Mouse (Mus musculus): Measurements from ENCODE around the gene Defb39. TPM values are rescaled to one million over a fixed set of nuclear protein-coding genes. Genes with fewer than 3 reads are reported as not detected.

Defb39 gene
- total RNA-seq (2021): not detected

GRCm38 (mm10) chr8:19064710-19065109 is at the start of gene Defb39:
Defb39 (minus strand) TSS chr8:19064810.
- intact Hi-C loops (cut with DNase I): no loop called here

GRCm38 (mm10) chr8:19066013-19066412 is 1.4 kb upstream of the Defb39 start:
- DNase-seq (ENCODE audit: extremely low spot score in 1 of 2, low spot score in 2 of 2): no peak
- intact Hi-C loops (cut with DNase I): no loop called here

More at GRCm38 (mm10) chr8:19064710-19065109, at the start of gene Defb39:
- no peak for DNase-seq (ENCODE audit: extremely low spot score in 1 of 2, low spot score in 2 of 2)

DNA sequence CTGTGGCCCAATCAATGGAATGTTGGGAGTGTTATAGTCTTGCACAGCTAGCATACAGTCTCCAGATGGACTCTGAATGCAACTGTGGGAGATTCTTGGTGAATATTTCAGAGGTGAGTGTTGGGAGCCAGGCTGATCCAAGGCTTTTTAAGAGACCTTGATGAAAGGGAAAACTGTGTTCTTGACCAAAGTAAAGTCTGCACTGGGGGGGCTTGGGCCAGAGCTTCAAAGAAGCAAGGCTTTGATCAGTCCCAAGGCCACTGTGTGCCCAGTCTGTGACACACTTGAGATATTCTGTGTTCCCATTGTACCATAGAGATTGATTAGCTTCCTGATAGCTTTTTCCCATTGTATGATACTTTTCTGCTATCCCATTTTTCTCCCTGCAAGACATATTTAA is 1.7 kb downstream of the Defb39 start:
- no peak for DNase-seq (ENCODE audit: extremely low spot score in 1 of 2, low spot score in 2 of 2)
- intact Hi-C loops (cut with DNase I): no loop called here

DNA sequence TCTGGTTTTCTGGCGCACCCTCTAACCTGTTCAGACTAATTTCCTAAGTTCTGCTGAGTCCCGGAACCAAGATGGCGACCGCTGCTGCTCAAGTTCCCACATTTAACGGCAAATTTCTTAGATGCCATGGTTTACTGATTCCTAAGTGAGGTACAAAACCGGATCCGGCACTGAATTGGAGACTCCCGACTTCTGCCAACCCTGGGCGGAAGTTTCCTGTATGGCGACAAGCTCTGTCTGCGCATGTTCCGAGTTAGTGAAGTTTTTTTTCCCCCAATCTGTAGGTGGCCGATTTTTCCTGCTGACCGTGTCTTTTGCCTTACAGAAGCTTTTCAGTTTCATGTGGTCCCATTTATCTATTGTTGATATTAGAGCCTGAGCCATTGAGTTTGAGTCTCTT is 19.4 kb downstream of the Defb39 start:
- intact Hi-C loops (cut with DNase I): no loop called here
- DNase-seq (ENCODE audit: extremely low spot score in 1 of 2, low spot score in 2 of 2): no peak

DNA sequence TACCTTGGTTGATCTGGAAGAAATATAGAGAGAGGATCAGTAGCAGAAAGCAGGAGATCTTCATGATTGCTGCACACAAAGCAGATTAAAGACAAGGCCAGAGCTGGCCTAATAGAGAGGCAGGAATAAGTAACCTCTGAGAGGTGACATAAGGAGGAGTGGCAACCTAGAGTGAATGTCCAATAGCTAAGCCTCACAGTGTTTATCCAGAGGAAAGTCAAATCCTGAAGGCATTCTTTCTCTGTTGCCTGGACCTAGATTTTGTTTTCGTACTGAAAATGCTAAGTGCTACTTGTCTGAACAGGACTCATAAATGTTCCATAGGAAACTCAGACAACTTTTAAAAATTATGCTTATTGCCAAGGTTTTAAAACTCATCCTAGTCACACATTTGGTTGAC is 38.1 kb downstream of the Defb39 start, which contains the start of gene Defb38:
TSS of gene Defb38 (minus strand) at position 101 of the 400 bp plus-strand sequence.
- DNase-seq (ENCODE audit: extremely low spot score in 1 of 2, low spot score in 2 of 2): no peak
- intact Hi-C loops (cut with DNase I): no loop called here

Other genes with a start within 250 kb of the Defb39 start
- gene Defb40, start 86.6 kb downstream of the Defb39 start, total RNA-seq (2021): not detected
- not detected for gene Defb37, start 73.8 kb downstream of the Defb39 start, total RNA-seq (2021)
- not detected for gene Defb38, start 38.2 kb downstream of the Defb39 start, total RNA-seq (2021)
- not detected for gene Defb12, start 50.0 kb upstream of the Defb39 start, total RNA-seq (2021)
- gene Defb34, start 58.9 kb upstream of the Defb39 start, total RNA-seq (2021): not detected
- gene Gm45826, start 76.0 kb upstream of the Defb39 start, total RNA-seq (2021): not detected
- gene Defb14, start 129.5 kb upstream of the Defb39 start, total RNA-seq (2021): not detected
- gene Defb4, start 133.9 kb upstream of the Defb39 start, total RNA-seq (2021): not detected
- gene Defb6, start 160.7 kb upstream of the Defb39 start, total RNA-seq (2021): not detected
- not detected for gene Defb46, start 175.1 kb upstream of the Defb39 start, total RNA-seq (2021)
- not detected for gene Defb5, start 182.8 kb upstream of the Defb39 start, total RNA-seq (2021)
- gene Defb3, start 228.6 kb upstream of the Defb39 start, total RNA-seq (2021): not detected